Mouse (Mus musculus): ENCODE measurements around the gene Setd3.
"Not testable (repeated sequence)": the region's sequence is repeated elsewhere in the genome, so short reads cannot be mapped to it uniquely, and the experiment has no call there.

Gene Setd3

GRCm38 (mm10) chr12:108135610-108136208 is 43.4 kb downstream of the Setd3 start:
- DNase-seq = peak in 1 of 2 experiments; percentile 54

DNA sequence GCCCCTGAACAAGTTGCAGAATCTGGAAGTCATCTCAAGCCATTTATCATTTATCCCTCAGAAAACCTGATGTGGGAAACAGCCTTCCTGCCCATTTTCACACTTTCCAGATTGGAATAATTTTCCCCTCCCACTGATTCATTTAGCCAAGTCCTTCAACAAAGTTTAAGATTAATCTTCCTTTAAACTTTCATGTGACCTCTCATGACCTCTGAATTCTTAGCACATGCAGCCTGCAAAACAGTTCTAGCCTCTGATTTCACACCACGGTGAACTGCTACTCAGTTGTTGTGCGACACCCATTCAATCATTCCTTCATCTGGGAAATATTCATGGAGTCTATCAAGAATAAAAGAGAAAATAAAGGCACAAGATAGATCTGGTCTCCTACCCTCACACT is 45.9 kb downstream of the Setd3 start:
- DNase-seq = no peak

DNA sequence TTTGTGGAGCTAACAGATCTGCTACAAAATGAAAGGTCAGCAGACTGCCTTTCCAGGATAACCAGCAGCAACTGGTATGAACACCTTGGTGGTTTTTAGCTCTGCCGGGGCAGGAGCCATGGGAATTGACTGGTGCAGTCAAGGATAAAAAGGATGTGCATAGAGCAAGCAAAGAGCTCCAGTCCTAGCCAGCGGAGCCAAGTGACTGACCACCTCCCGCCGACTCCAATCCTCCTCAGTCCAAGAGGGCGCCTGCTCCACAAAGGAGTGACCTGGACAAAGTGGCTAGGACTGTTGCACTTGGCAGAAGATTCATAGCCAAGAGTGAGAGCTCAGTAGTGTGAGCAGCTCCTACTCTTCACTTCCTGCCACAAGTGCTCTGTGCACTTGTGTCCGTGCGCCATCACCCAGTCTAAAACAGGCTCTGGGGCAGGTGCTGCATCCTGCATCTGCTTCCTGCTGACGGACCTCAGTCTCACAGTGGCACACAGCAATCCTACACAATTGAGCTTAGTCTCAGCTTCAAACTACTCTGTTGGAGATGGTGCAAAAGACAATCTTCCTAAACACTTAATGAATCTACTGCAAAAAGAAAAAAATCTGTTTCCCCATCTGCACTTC is 46.6 kb downstream of the Setd3 start:
- peak; percentile 67 to 89 for DNase-seq

- peak; percentile 55 to 67 for DNase-seq
These were observed 57.8 kb downstream of the Setd3 start for GRCm38 (mm10) chr12:108121288-108121687.

DNA sequence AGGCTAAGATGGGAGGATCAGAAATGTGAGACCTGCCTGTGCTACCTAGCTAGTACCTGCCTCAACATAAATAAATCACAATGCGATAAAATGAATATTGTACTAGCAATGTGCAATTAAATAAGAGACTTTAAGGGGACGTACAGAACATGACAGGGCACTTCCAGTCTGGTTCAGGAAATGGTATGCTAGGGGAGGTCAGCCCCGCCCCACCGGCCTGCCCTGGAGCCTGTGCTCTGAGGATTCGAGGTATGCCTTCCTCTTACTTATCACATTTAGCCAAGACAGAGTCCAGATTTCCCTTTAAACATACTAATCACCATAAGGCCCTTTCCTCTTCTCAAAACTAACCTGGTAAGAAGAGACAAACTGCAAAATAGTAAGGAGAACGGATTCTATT is 58.7 kb downstream of the Setd3 start:
- no peak for DNase-seq

DNA sequence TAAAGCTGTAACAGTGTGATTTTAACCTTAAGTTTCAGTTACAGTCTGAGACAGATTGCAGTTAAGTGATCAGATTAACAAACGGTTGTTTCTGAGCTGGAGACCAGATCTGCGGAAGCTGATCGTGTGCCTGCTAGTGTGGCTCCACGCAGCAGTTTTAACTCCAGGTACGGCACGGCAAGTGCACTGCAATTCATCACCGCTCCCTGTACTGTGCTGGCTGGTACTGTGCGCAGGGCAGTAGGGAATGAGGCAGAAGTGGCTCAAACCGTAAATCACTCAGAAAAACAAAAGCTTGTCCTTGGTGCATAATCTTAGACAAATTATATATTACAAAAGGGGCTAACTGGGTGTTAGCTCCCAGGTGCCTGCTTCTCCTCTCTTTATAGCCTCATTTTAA is 59.2 kb downstream of the Setd3 start:
- DNase-seq = no peak

DNA sequence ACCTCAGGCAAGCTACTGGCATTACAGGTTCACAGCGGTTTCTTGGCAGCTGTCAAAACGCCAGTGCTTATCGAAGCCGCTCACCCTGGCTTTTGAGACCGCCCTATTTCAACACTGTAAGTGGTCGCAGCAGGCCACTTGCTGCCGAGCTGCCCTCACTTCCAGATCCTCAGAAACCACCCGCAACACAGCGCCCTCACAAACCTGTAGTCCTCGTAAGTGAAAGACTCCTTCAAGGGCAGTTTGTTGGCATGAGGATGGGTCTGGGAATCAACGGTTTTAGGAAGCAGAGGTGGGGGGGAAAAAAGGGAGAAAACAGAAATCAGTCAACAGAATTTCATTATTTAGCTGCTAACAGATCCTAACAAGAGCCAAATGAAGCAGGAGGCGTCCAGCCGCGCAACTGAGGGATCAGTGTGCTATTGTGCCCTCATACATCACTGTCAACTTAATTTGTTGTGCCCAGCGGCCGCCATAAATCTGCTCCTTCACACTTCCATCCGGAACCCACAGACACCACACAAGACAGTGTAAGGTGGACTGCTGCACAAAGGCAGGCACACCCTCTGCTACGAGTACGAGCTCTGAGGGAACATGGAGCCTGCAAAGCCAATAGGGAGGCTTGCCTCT is 60.1 kb downstream of the Setd3 start:
- DNase-seq = no peak

GRCm38 (mm10) chr12:108118503-108118901 is 60.6 kb downstream of the Setd3 start:
- no peak for DNase-seq

GRCm38 (mm10) chr12:108111191-108111590 is 67.9 kb downstream of the Setd3 start:
- DNase-seq = no peak

DNA sequence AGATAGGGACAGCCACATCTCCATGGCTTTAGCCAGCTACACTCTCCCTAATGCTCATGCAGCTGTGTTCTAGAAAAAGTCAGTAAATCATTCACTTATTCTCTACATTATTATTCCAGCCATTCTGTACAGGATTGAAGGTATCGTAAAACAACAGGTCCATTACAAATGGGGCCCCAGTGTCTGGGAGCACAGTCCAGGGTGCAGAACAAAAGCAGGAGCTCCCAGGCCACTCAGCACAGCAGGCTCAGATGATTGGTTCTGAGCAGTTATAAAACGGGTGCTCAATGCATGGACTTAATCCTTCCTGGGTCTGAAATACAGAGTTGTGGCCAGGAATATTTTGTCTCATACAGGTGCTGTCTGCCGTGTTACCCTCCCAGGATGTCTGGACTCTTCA is 68.4 kb downstream of the Setd3 start:
- DNase-seq = no peak

- DNase-seq = no peak
These were observed 69.4 kb downstream of the Setd3 start for GRCm38 (mm10) chr12:108109732-108110131.

DNA sequence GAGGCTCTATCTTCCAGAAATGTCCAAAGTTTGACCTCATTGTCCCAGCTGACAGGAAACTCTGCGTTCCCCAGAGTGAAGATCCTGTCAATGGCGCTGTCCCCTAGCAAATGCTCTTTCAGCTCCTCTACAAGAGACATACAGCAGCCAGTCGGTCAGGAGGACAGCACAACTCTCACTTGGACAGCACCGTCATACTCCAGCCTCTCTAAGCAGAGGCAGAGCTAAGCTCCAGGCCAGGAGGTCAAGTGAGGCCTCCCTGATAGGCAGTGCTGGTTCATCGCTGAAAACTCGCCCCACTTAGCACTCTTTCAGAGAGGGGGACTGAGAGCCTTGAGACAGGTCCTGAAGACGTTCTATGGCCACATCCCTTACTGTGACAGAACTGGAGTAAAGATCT is 70.5 kb downstream of the Setd3 start:
- not testable (repeated sequence) for DNase-seq

GRCm38 (mm10) chr12:108103292-108103691 is 75.8 kb downstream of the Setd3 start:
- DNase-seq = no peak

- no peak for DNase-seq
These were observed 77.0 kb downstream of the Setd3 start for GRCm38 (mm10) chr12:108102119-108102518.

DNA sequence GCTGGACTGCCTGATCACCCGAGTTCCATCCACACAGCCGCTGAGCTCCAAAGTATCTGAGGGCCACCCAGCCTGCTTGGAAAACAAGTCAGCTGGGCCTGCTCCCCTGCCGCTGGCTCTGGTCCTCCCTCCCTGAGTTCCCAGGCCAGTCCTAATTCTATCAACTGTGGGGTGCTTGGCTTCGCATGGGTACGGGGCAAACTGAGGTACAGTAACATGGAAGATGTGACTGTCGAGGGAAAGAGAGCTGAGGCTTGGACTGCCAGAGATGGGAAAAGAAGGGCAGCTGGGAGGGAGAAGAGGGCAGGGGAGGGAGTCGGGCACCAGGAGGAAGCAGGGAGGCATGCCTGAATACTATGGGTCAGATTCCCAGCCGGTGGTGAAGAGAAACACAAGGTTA is 78.9 kb downstream of the Setd3 start:
- no peak for DNase-seq

- DNase-seq = no peak
These were observed 80.7 kb downstream of the Setd3 start for GRCm38 (mm10) chr12:108098201-108098980.

DNA sequence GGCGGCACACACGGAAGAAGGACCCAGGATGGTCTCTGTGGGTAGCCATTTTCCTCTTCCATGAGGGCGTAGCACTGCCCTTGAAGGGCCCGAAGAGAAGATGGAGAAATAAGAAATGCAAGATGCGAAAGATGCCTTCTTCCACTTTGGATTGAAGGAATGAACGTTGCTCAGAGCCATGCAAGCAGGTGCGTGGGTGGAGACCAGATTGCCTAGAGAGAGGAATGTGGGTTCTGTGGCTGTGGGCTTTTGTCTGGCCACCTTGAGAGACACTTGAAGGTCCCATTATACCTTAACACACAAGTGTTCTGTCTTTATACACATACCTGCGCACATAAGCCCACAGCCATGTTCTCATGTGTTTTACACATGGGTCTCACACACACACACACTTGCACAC is 81.5 kb downstream of the Setd3 start:
- no peak for DNase-seq

GRCm38 (mm10) chr12:108088253-108088652 is 90.9 kb downstream of the Setd3 start:
- no peak for DNase-seq

DNA sequence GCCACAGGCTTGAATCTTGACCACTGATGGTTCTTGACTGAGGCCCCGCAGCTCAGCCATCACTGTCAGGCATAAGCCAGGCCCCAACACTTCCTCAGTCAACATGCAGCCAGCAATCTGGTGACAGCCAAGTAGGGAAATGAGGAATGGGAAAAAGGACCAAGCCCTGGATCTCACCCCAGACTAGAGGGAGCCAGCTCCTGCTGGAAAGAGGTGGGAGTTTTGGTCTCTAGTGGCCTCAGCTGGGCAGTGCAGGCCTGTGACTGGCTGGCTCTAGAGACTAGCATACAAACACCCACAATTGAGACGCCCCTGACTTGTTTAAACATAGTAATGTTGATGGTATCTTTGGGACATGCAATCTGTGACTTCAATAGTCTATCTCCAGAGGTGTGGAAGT is 91.6 kb downstream of the Setd3 start:
- DNase-seq = no peak

DNA sequence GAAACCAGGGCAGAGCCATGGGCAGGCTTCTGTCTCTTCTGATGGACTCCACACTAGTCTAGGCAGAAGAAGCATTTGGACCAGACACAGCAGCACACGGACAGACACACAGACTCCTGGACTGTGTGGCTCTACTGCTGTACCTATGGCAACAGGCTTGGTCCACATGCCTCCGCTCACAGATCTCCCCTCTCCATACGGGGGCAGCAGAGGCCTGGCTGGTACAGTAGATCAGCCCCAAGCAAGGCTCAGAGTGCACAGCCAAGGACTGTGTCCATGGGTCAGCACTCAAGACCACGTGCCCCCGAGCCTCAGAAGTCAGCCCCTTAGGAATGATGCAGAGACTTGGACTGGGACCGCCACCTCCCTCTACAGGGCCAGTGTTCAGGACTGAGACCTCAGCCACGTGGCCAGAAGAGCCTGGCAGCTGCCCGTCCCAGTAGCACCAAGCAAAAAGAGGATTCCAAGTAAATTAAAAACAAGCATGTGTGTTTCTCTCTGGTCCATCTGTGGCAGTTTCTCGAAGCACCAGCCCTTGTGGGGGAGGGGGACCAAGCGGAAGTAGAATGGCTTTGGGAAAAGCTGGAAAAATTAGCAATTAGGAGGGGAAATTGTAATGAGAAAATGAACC is 100.9 kb downstream of the Setd3 start:
- peak; percentile 21 to 51 for DNase-seq

GRCm38 (mm10) chr12:108072907-108073306 is 106.2 kb downstream of the Setd3 start:
- DNase-seq = no peak

DNA sequence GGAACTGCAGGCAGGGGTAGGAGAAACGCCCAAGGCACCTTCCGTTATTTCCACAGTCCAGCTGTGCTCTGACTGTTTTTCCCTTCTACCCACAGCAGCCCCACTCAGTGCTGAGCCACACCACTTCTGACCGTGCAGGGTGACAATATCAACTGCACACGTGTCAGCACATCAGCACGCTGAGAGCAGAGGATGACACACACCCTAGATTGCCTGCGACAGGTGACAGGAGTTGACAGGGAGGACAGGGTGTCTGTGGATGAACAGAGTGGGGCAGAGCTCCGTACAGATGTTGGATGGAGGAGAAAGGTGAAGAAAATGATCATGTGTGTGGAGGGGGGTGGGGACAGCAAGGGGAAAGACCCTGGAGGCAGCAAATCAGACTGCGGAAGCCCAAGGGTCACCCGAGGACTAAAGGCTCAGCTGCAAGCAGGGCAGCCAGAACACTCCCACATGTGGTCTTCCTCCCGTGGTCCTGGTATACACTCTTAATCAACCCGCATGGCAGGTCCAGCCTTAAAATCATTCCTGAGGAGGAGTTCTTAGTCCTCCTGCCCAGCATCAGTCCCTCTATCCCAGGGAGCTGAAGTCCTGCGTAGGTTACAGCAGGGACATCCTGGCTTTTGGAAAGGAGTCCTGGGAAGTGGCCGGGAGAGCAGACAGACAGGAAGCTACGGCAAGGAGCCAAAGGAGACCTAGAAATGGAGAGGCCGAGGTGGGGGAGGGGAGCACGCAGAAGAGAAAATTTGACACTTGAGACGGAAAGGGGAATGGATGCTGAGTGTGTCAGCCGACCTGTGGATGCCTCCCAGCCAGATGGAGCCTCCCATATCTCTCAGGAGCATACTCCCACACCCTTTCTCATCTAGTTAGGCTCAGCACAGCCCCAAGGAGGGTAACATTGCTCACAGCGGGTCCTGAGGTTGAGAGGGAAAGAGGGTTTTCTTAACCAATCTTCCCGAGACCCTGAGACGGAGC is 108.1 kb downstream of the Setd3 start:
- peak; percentile 3 to 20 for DNase-seq
